Mouse (Mus musculus): ENCODE measurements at regions not wholly inside any gene's neighbourhood (a gene's known extent, or its start where the extent isn't known, plus 50 kb on each side); places are given as distances from the start of the nearest gene placed in this dataset.

GRCm38 (mm10) chr15:87201055-87201454 lies 343.0 kb upstream of the Fam19a5 start:
- no peak for DNase-seq (ENCODE audit: low read depth, low spot score)

- peak; percentile 64 for DNase-seq (ENCODE audit: low read depth, low spot score)
Observed at GRCm38 (mm10) chr15:87229951-87230350, 314.1 kb upstream of the Fam19a5 start.

GRCm38 (mm10) chr15:87236096-87236495 lies 308.0 kb upstream of the Fam19a5 start:
- DNase-seq (ENCODE audit: low read depth, low spot score), result no peak

- no peak for DNase-seq (ENCODE audit: low read depth, low spot score)
Observed at GRCm38 (mm10) chr15:87239057-87239456, 305.0 kb upstream of the Fam19a5 start.

GRCm38 (mm10) chr15:87261497-87261896 lies 282.6 kb upstream of the Fam19a5 start:
- no peak for DNase-seq (ENCODE audit: low read depth, low spot score)

GRCm38 (mm10) chr15:87264906-87265305 lies 279.2 kb upstream of the Fam19a5 start:
- no peak for DNase-seq (ENCODE audit: low read depth, low spot score)

- DNase-seq (ENCODE audit: low read depth, low spot score), result no peak
Observed at GRCm38 (mm10) chr15:87290987-87291529, 253.0 kb upstream of the Fam19a5 start.

GRCm38 (mm10) chr15:87319896-87320295 lies 224.2 kb upstream of the Fam19a5 start:
- peak; percentile 27 for DNase-seq (ENCODE audit: low read depth, low spot score)

- no peak for DNase-seq (ENCODE audit: low read depth, low spot score)
Observed at GRCm38 (mm10) chr15:87321067-87321985, 222.8 kb upstream of the Fam19a5 start.

GRCm38 (mm10) chr15:87325389-87325788 lies 218.7 kb upstream of the Fam19a5 start:
- DNase-seq (ENCODE audit: low read depth, low spot score), result no peak

GRCm38 (mm10) chr15:87326281-87326680 lies 217.8 kb upstream of the Fam19a5 start:
- no peak for DNase-seq (ENCODE audit: low read depth, low spot score)

GRCm38 (mm10) chr15:87332441-87332840 lies 211.7 kb upstream of the Fam19a5 start:
- DNase-seq (ENCODE audit: low read depth, low spot score), result no peak

GRCm38 (mm10) chr15:87333527-87333926 lies 210.6 kb upstream of the Fam19a5 start:
- DNase-seq (ENCODE audit: low read depth, low spot score), result no peak

- peak; percentile 68 for DNase-seq (ENCODE audit: low read depth, low spot score)
Observed at GRCm38 (mm10) chr15:87334430-87334829, 209.7 kb upstream of the Fam19a5 start.

GRCm38 (mm10) chr15:87335324-87335723 lies 208.8 kb upstream of the Fam19a5 start:
- DNase-seq (ENCODE audit: low read depth, low spot score), result no peak

GRCm38 (mm10) chr15:87335737-87336136 lies 208.4 kb upstream of the Fam19a5 start:
- no peak for DNase-seq (ENCODE audit: low read depth, low spot score)

- no peak for DNase-seq (ENCODE audit: low read depth, low spot score)
Observed at GRCm38 (mm10) chr15:87339904-87340303, 204.2 kb upstream of the Fam19a5 start.

- no peak for DNase-seq (ENCODE audit: low read depth, low spot score)
Observed at GRCm38 (mm10) chr15:87342656-87343055, 201.4 kb upstream of the Fam19a5 start.

GRCm38 (mm10) chr15:87345826-87346225 lies 198.3 kb upstream of the Fam19a5 start:
- no peak for DNase-seq (ENCODE audit: low read depth, low spot score)

GRCm38 (mm10) chr15:87349533-87350247 lies 194.4 kb upstream of the Fam19a5 start:
- DNase-seq (ENCODE audit: low read depth, low spot score), result no peak

GRCm38 (mm10) chr15:87352812-87353211 lies 191.3 kb upstream of the Fam19a5 start:
- no peak for DNase-seq (ENCODE audit: low read depth, low spot score)

- no peak for DNase-seq (ENCODE audit: low read depth, low spot score)
Observed at GRCm38 (mm10) chr15:87353886-87354285, 190.2 kb upstream of the Fam19a5 start.

All from ZHBTc4 (cell line).